Mouse (Mus musculus): ENCODE data around the gene Uvrag. TPM values are rescaled to one million over a fixed set of nuclear protein-coding genes. Genes with fewer than 3 reads are reported as not detected.

Gene Uvrag
- polyA plus RNA-seq, 1 experiment from 2014 or later, result 10.1 TPM

- Histone ChIP-seq H3K27me3 (ENCODE audit: control insufficient read depth, insufficient read depth, low read length) (no peaks in the 10 kb centered on the region), H3K9me3 (ENCODE audit: control insufficient read depth, low read length) (no peaks in the 10 kb centered on the region)
- WGBS, result 93% methylated on average over 8 of the region's 8 CpGs
Measured at GRCm38 (mm10) chr7:99036284-99036683, 104.7 kb downstream of the Uvrag start.

GRCm38 (mm10) chr7:99034909-99035308 is 106.0 kb downstream of the Uvrag start:
- H3K9me3 ChIP-seq (ENCODE audit: control insufficient read depth, low read length), result no peaks in the 10 kb centered on the region
- no peak overlapping the region for H3K27ac ChIP-seq (ENCODE audit: low read depth, low read length)
- no peak overlapping the region for H3K9ac ChIP-seq (ENCODE audit: low read length)
- no peaks in the 10 kb centered on the region for H3K4me1 ChIP-seq (ENCODE audit: control insufficient read depth, insufficient read depth, low read length)
- no peak overlapping the region for H3K4me2 ChIP-seq
- 98% methylated on average over 2 of the region's 2 CpGs for WGBS
- no peaks in the 10 kb centered on the region for H3K36me3 ChIP-seq (ENCODE audit: control insufficient read depth, insufficient read depth, low read length)
- no peak for DNase-seq (ENCODE audit: low spot score, missing footprints)
- no peak overlapping the region for H3K4me3 ChIP-seq (ENCODE audit: low read depth, low read length)
- ATAC-seq (ENCODE audit: low FRiP score), result no peak
- no peaks in the 10 kb centered on the region for H3K27me3 ChIP-seq (ENCODE audit: control insufficient read depth, insufficient read depth, low read length)

More at GRCm38 (mm10) chr7:99036284-99036683, 104.7 kb downstream of the Uvrag start:
- Histone ChIP-seq H3K4me3 (ENCODE audit: low read depth, low read length) (no peak overlapping the region), H3K4me1 (ENCODE audit: control insufficient read depth, insufficient read depth, low read length) (no peaks in the 10 kb centered on the region), H3K27ac (ENCODE audit: low read depth, low read length) (no peak overlapping the region), H3K36me3 (ENCODE audit: control insufficient read depth, insufficient read depth, low read length) (no peaks in the 10 kb centered on the region), H3K4me2 (no peak overlapping the region), H3K9ac (ENCODE audit: low read length) (no peak overlapping the region)
- ATAC-seq (ENCODE audit: low FRiP score), result no peak
- DNase-seq (ENCODE audit: low spot score, missing footprints), result no peak

- no peak for ATAC-seq (ENCODE audit: low FRiP score)
- DNase-seq (ENCODE audit: low spot score, missing footprints), result no peak
- H3K36me3 ChIP-seq (ENCODE audit: control insufficient read depth, insufficient read depth, low read length), result no peaks in the 10 kb centered on the region
- no peak overlapping the region for H3K4me2 ChIP-seq
- H3K27me3 ChIP-seq (ENCODE audit: control insufficient read depth, insufficient read depth, low read length), result no peaks in the 10 kb centered on the region
- no peaks in the 10 kb centered on the region for H3K4me1 ChIP-seq (ENCODE audit: control insufficient read depth, insufficient read depth, low read length)
- no peak overlapping the region for H3K4me3 ChIP-seq (ENCODE audit: low read depth, low read length)
- H3K27ac ChIP-seq (ENCODE audit: low read depth, low read length), result no peak overlapping the region
- H3K9ac ChIP-seq (ENCODE audit: low read length), result no peak overlapping the region
- 98% methylated on average over 5 of the region's 5 CpGs for WGBS
- H3K9me3 ChIP-seq (ENCODE audit: control insufficient read depth, low read length), result no peaks in the 10 kb centered on the region
Measured at GRCm38 (mm10) chr7:99033838-99034237, 107.1 kb downstream of the Uvrag start.

GRCm38 (mm10) chr7:99033314-99033713 is 107.6 kb downstream of the Uvrag start:
- WGBS, result over 99% methylated on average over 3 of the region's 3 CpGs
- Histone ChIP-seq H3K27me3 (ENCODE audit: control insufficient read depth, insufficient read depth, low read length) (no peaks in the 10 kb centered on the region), H3K27ac (ENCODE audit: low read depth, low read length) (no peak overlapping the region)

GRCm38 (mm10) chr7:99032051-99032450 is 108.9 kb downstream of the Uvrag start:
- ATAC-seq (ENCODE audit: low FRiP score) (no peak), DNase-seq (ENCODE audit: low spot score, missing footprints) (no peak)
- Histone ChIP-seq H3K9ac (ENCODE audit: low read length) (no peak overlapping the region), H3K36me3 (ENCODE audit: control insufficient read depth, insufficient read depth, low read length) (no peaks in the 10 kb centered on the region), H3K27ac (ENCODE audit: low read depth, low read length) (no peak overlapping the region), H3K4me1 (ENCODE audit: control insufficient read depth, insufficient read depth, low read length) (no peaks in the 10 kb centered on the region), H3K4me3 (ENCODE audit: low read depth, low read length) (no peak overlapping the region), H3K27me3 (ENCODE audit: control insufficient read depth, insufficient read depth, low read length) (no peaks in the 10 kb centered on the region), H3K9me3 (ENCODE audit: control insufficient read depth, low read length) (no peaks in the 10 kb centered on the region), H3K4me2 (no peak overlapping the region)
- 91% methylated on average over 8 of the region's 8 CpGs for WGBS

More at GRCm38 (mm10) chr7:99033314-99033713, 107.6 kb downstream of the Uvrag start:
- DNase-seq (ENCODE audit: low spot score, missing footprints) (no peak), ATAC-seq (ENCODE audit: low FRiP score) (no peak)
- no peak overlapping the region for H3K4me3 ChIP-seq (ENCODE audit: low read depth, low read length)
- no peak overlapping the region for H3K4me2 ChIP-seq
- H3K9me3 ChIP-seq (ENCODE audit: control insufficient read depth, low read length), result no peaks in the 10 kb centered on the region
- no peaks in the 10 kb centered on the region for H3K36me3 ChIP-seq (ENCODE audit: control insufficient read depth, insufficient read depth, low read length)
- no peaks in the 10 kb centered on the region for H3K4me1 ChIP-seq (ENCODE audit: control insufficient read depth, insufficient read depth, low read length)
- H3K9ac ChIP-seq (ENCODE audit: low read length), result no peak overlapping the region

- Histone ChIP-seq H3K27me3 (ENCODE audit: control insufficient read depth, insufficient read depth, low read length) (no peaks in the 10 kb centered on the region), H3K36me3 (ENCODE audit: control insufficient read depth, insufficient read depth, low read length) (no peaks in the 10 kb centered on the region), H3K9ac (ENCODE audit: low read length) (no peak overlapping the region), H3K4me3 (ENCODE audit: low read depth, low read length) (no peak overlapping the region), H3K9me3 (ENCODE audit: control insufficient read depth, low read length) (no peaks in the 10 kb centered on the region), H3K4me2 (no peak overlapping the region), H3K27ac (ENCODE audit: low read depth, low read length) (no peak overlapping the region), H3K4me1 (ENCODE audit: control insufficient read depth, insufficient read depth, low read length) (no peaks in the 10 kb centered on the region)
- DNase-seq (ENCODE audit: low spot score, missing footprints), result no peak
- 85% methylated on average over 7 of the region's 7 CpGs for WGBS
- ATAC-seq (ENCODE audit: low FRiP score), result no peak
Measured at GRCm38 (mm10) chr7:99028108-99028507, 112.8 kb downstream of the Uvrag start.

GRCm38 (mm10) chr7:99027185-99027584 is 113.8 kb downstream of the Uvrag start:
- no peak overlapping the region for H3K4me2 ChIP-seq
- no peak overlapping the region for H3K4me3 ChIP-seq (ENCODE audit: low read depth, low read length)
- ATAC-seq (ENCODE audit: low FRiP score) (no peak), DNase-seq (ENCODE audit: low spot score, missing footprints) (no peak)
- no peak overlapping the region for H3K9ac ChIP-seq (ENCODE audit: low read length)
- 85% methylated on average over 5 of the region's 5 CpGs for WGBS
- H3K27me3 ChIP-seq (ENCODE audit: control insufficient read depth, insufficient read depth, low read length), result no peaks in the 10 kb centered on the region
- no peaks in the 10 kb centered on the region for H3K9me3 ChIP-seq (ENCODE audit: control insufficient read depth, low read length)
- no peak overlapping the region for H3K27ac ChIP-seq (ENCODE audit: low read depth, low read length)
- H3K36me3 ChIP-seq (ENCODE audit: control insufficient read depth, insufficient read depth, low read length), result no peaks in the 10 kb centered on the region
- H3K4me1 ChIP-seq (ENCODE audit: control insufficient read depth, insufficient read depth, low read length), result no peaks in the 10 kb centered on the region

- no peaks in the 10 kb centered on the region for H3K9me3 ChIP-seq (ENCODE audit: control insufficient read depth, low read length)
- H3K27ac ChIP-seq (ENCODE audit: low read depth, low read length), result no peak overlapping the region
- H3K4me1 ChIP-seq (ENCODE audit: control insufficient read depth, insufficient read depth, low read length), result no peaks in the 10 kb centered on the region
- H3K36me3 ChIP-seq (ENCODE audit: control insufficient read depth, insufficient read depth, low read length), result no peaks in the 10 kb centered on the region
- no peak overlapping the region for H3K4me2 ChIP-seq
- ATAC-seq (ENCODE audit: low FRiP score), result no peak
- WGBS, result 88% methylated on average over 10 of the region's 10 CpGs
- no peak overlapping the region for H3K4me3 ChIP-seq (ENCODE audit: low read depth, low read length)
- no peak overlapping the region for H3K9ac ChIP-seq (ENCODE audit: low read length)
- no peaks in the 10 kb centered on the region for H3K27me3 ChIP-seq (ENCODE audit: control insufficient read depth, insufficient read depth, low read length)
- DNase-seq (ENCODE audit: low spot score, missing footprints), result no peak
Measured at GRCm38 (mm10) chr7:99025989-99026388, 115.0 kb downstream of the Uvrag start.

GRCm38 (mm10) chr7:99025265-99025664 is 115.7 kb downstream of the Uvrag start:
- ATAC-seq (ENCODE audit: low FRiP score), result no peak
- no peak overlapping the region for H3K4me3 ChIP-seq (ENCODE audit: low read depth, low read length)
- H3K27me3 ChIP-seq (ENCODE audit: control insufficient read depth, insufficient read depth, low read length), result no peaks in the 10 kb centered on the region
- DNase-seq (ENCODE audit: low spot score, missing footprints), result no peak
- no peak overlapping the region for H3K27ac ChIP-seq (ENCODE audit: low read depth, low read length)
- H3K4me2 ChIP-seq, result no peak overlapping the region
- WGBS, result 92% methylated on average over 7 of the region's 7 CpGs
- no peak overlapping the region for H3K9ac ChIP-seq (ENCODE audit: low read length)
- no peaks in the 10 kb centered on the region for H3K4me1 ChIP-seq (ENCODE audit: control insufficient read depth, insufficient read depth, low read length)
- no peaks in the 10 kb centered on the region for H3K36me3 ChIP-seq (ENCODE audit: control insufficient read depth, insufficient read depth, low read length)
- H3K9me3 ChIP-seq (ENCODE audit: control insufficient read depth, low read length), result no peaks in the 10 kb centered on the region

- DNase-seq (ENCODE audit: low spot score, missing footprints), result no peak
- H3K4me3 ChIP-seq (ENCODE audit: low read depth, low read length), result no peak overlapping the region
- H3K36me3 ChIP-seq (ENCODE audit: control insufficient read depth, insufficient read depth, low read length), result no peaks in the 10 kb centered on the region
- no peak overlapping the region for H3K27ac ChIP-seq (ENCODE audit: low read depth, low read length)
- H3K4me2 ChIP-seq, result no peak overlapping the region
- H3K9me3 ChIP-seq (ENCODE audit: control insufficient read depth, low read length), result no peaks in the 10 kb centered on the region
- H3K9ac ChIP-seq (ENCODE audit: low read length), result no peak overlapping the region
- no peaks in the 10 kb centered on the region for H3K4me1 ChIP-seq (ENCODE audit: control insufficient read depth, insufficient read depth, low read length)
- WGBS, result 94% methylated on average over 6 of the region's 6 CpGs
- no peak for ATAC-seq (ENCODE audit: low FRiP score)
- H3K27me3 ChIP-seq (ENCODE audit: control insufficient read depth, insufficient read depth, low read length), result no peaks in the 10 kb centered on the region
Measured at GRCm38 (mm10) chr7:99024791-99025190, 116.2 kb downstream of the Uvrag start.
